Mouse (Mus musculus): ENCODE data around the gene Dhx57. TPM values are rescaled to one million over a fixed set of nuclear protein-coding genes. Genes with fewer than 3 reads are reported as not detected.
"Not testable (repeated sequence)": the region's sequence is repeated elsewhere in the genome, so short reads cannot be mapped to it uniquely, and the experiment has no call there.

The Dhx57 gene
- polyA plus RNA-seq, 1 experiment from 2014 or later, result 52.8 TPM

- H3K9ac ChIP-seq (replicated peaks; ENCODE audit: low read depth, low read length), result no peak overlapping the region
- peaks cover 4% of the 10 kb centered on the region for H3K4me1 ChIP-seq (ENCODE audit: control insufficient read depth, insufficient read depth, low read length)
- 68% methylated on average over 3 of the region's 3 CpGs for WGBS
- H3K9me3 ChIP-seq (ENCODE audit: control insufficient read depth, low read length), result no peaks in the 10 kb centered on the region
- no peak overlapping the region for H3K4me3 ChIP-seq (ENCODE audit: low read depth, low read length)
- H3K27ac ChIP-seq (ENCODE audit: low read depth, low read length), result no peak overlapping the region
- H3K4me2 ChIP-seq (ENCODE audit: low read depth, low read length), result no peak overlapping the region
- no peaks in the 10 kb centered on the region for H3K36me3 ChIP-seq (ENCODE audit: control insufficient read depth, insufficient read depth, low read length)
- ATAC-seq (ENCODE audit: low read depth), result no peak
- no peaks in the 10 kb centered on the region for H3K27me3 ChIP-seq (ENCODE audit: control insufficient read depth, insufficient read depth, low read length)
Measured at GRCm38 (mm10) chr17:80221890-80222628, 68.2 kb downstream of the Dhx57 start.

DNA sequence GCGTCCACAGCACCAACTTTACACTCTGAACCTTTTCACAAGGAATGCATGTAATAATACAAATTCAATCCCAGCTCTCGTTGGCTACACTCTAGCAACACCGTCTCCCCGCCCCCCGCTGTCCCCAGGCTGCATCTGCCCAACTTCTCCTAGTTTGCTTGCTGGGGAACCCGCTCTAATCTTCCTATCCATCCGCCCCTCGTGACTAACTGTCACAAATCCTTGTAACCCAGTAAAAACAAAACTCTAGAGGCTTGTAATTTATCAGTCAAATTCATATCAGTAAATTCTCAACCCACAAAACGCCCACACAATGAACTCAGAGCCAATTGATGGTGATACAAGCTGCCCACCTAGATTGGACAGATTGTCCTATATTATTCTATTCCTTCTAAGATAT, 69.1 kb downstream of the Dhx57 start:
- H3K4me2 ChIP-seq (ENCODE audit: low read depth, low read length), result no peak overlapping the region
- H3K9me3 ChIP-seq (ENCODE audit: control insufficient read depth, low read length), result no peaks in the 10 kb centered on the region
- no peak overlapping the region for H3K4me3 ChIP-seq (ENCODE audit: low read depth, low read length)
- no peaks in the 10 kb centered on the region for H3K27me3 ChIP-seq (ENCODE audit: control insufficient read depth, insufficient read depth, low read length)
- H3K36me3 ChIP-seq (ENCODE audit: control insufficient read depth, insufficient read depth, low read length), result no peaks in the 10 kb centered on the region
- H3K9ac ChIP-seq (replicated peaks; ENCODE audit: low read depth, low read length), result no peak overlapping the region
- H3K4me1 ChIP-seq (ENCODE audit: control insufficient read depth, insufficient read depth, low read length), result peaks cover 4% of the 10 kb centered on the region
- 70% methylated on average over 9 of the region's 9 CpGs for WGBS
- no peak for ATAC-seq (ENCODE audit: low read depth)
- H3K27ac ChIP-seq (ENCODE audit: low read depth, low read length), result no peak overlapping the region

- H3K9me3 ChIP-seq (ENCODE audit: control insufficient read depth, low read length), result no peaks in the 10 kb centered on the region
- H3K36me3 ChIP-seq (ENCODE audit: control insufficient read depth, insufficient read depth, low read length), result no peaks in the 10 kb centered on the region
- H3K27ac ChIP-seq (ENCODE audit: low read depth, low read length), result no peak overlapping the region
- H3K27me3 ChIP-seq (ENCODE audit: control insufficient read depth, insufficient read depth, low read length), result no peaks in the 10 kb centered on the region
- no peak for ATAC-seq (ENCODE audit: low read depth)
- 81% methylated on average over 2 of the region's 2 CpGs for WGBS
- peaks cover 4% of the 10 kb centered on the region for H3K4me1 ChIP-seq (ENCODE audit: control insufficient read depth, insufficient read depth, low read length)
- H3K4me3 ChIP-seq (ENCODE audit: low read depth, low read length), result no peak overlapping the region
- no peak overlapping the region for H3K4me2 ChIP-seq (ENCODE audit: low read depth, low read length)
- H3K9ac ChIP-seq (replicated peaks; ENCODE audit: low read depth, low read length), result no peak overlapping the region
Measured at GRCm38 (mm10) chr17:80220131-80220530, 70.1 kb downstream of the Dhx57 start.

- H3K36me3 ChIP-seq (ENCODE audit: control insufficient read depth, insufficient read depth, low read length); ATAC-seq (ENCODE audit: low read depth); H3K9me3 ChIP-seq (ENCODE audit: control insufficient read depth, low read length); H3K27me3 ChIP-seq (ENCODE audit: control insufficient read depth, insufficient read depth, low read length); H3K9ac ChIP-seq (replicated peaks; ENCODE audit: low read depth, low read length); H3K4me1 ChIP-seq (ENCODE audit: control insufficient read depth, insufficient read depth, low read length); H3K4me2 ChIP-seq (ENCODE audit: low read depth, low read length); H3K27ac ChIP-seq (ENCODE audit: low read depth, low read length); H3K4me3 ChIP-seq (ENCODE audit: low read depth, low read length): not testable (repeated sequence)
- WGBS, result 88% methylated on average over 4 of the region's 4 CpGs
Measured at GRCm38 (mm10) chr17:80213998-80214397, 76.3 kb downstream of the Dhx57 start.

GRCm38 (mm10) chr17:80206671-80207581, 83.3 kb downstream of the Dhx57 start, which contains the start of the genes Srsf7 and Ttc39d:
Gene Srsf7 (minus strand): TSS chr17:80207307.
Gene Ttc39d (plus strand): TSS chr17:80207460.
- WGBS, result under 1% methylated on average over 66 of the region's 95 CpGs
- no peaks in the 10 kb centered on the region for H3K9me3 ChIP-seq (ENCODE audit: control insufficient read depth, low read length)
- ATAC-seq (ENCODE audit: low read depth), result peak; percentile 92
- H3K4me2 ChIP-seq (ENCODE audit: low read depth, low read length), result peak within 1 kb of the TSS; percentile 99
- peaks cover 13% of the 10 kb centered on the region; the same call in 1 of the 2 replicates for H3K4me1 ChIP-seq (ENCODE audit: control insufficient read depth, insufficient read depth, low read length)
- H3K36me3 ChIP-seq (ENCODE audit: control insufficient read depth, insufficient read depth, low read length), result peaks cover 22% of the 10 kb centered on the region
- peak within 1 kb of the TSS; percentile 98 for H3K9ac ChIP-seq (replicated peaks; ENCODE audit: low read depth, low read length)
- peak within 1 kb of the TSS; percentile 98 for H3K4me3 ChIP-seq (ENCODE audit: low read depth, low read length)
- peak within 1 kb of the TSS; percentile 99 for H3K27ac ChIP-seq (ENCODE audit: low read depth, low read length)
- peaks cover 4% of the 10 kb centered on the region; the same call in 1 of the 2 replicates for H3K27me3 ChIP-seq (ENCODE audit: control insufficient read depth, insufficient read depth, low read length)

- H3K9me3 ChIP-seq (ENCODE audit: control insufficient read depth, low read length), result no peaks in the 10 kb centered on the region
- H3K27me3 ChIP-seq (ENCODE audit: control insufficient read depth, insufficient read depth, low read length), result peaks cover 4% of the 10 kb centered on the region; the same call in 1 of the 2 replicates
- H3K27ac ChIP-seq (ENCODE audit: low read depth, low read length), result peak overlapping the region; percentile 99
- peak overlapping the region; percentile 99 for H3K4me2 ChIP-seq (ENCODE audit: low read depth, low read length)
- peaks cover 13% of the 10 kb centered on the region; the same call in 1 of the 2 replicates for H3K4me1 ChIP-seq (ENCODE audit: control insufficient read depth, insufficient read depth, low read length)
- peaks cover 27% of the 10 kb centered on the region for H3K36me3 ChIP-seq (ENCODE audit: control insufficient read depth, insufficient read depth, low read length)
- WGBS, result 0% methylated on average over 34 of the region's 36 CpGs
- H3K4me3 ChIP-seq (ENCODE audit: low read depth, low read length), result peak overlapping the region; percentile 98
- peak overlapping the region; percentile 98 for H3K9ac ChIP-seq (replicated peaks; ENCODE audit: low read depth, low read length)
- ATAC-seq (ENCODE audit: low read depth), result peak; percentile 67
Measured at GRCm38 (mm10) chr17:80206301-80206670, 84.0 kb downstream of the Dhx57 start.

DNA sequence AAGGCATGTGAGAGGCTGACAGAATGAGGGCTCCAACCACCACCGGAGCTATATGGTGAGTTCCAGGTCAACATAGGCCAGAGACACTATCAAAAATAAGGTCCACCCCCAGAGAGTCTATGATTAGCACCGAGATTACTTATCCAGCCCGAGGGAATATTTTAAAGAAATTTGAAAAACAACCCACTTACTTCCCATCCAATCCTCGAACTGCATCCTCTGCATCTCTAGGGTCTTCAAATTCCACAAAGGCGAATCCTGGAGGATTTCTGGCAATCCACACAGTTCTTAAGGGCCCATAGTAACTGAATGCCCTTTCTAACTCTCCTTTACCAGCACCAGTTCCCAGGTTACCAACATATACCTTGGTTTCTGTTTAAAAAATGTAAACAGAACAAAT, 84.6 kb downstream of the Dhx57 start:
- 38% methylated on average over 5 of the region's 5 CpGs for WGBS
- Histone ChIP-seq H3K4me1 (ENCODE audit: control insufficient read depth, insufficient read depth, low read length) (peaks cover 13% of the 10 kb centered on the region; the same call in 1 of the 2 replicates), H3K4me2 (ENCODE audit: low read depth, low read length) (peak overlapping the region; percentile 99), H3K4me3 (ENCODE audit: low read depth, low read length) (peak overlapping the region; percentile 98), H3K27me3 (ENCODE audit: control insufficient read depth, insufficient read depth, low read length) (peaks cover 4% of the 10 kb centered on the region; the same call in 1 of the 2 replicates), H3K36me3 (ENCODE audit: control insufficient read depth, insufficient read depth, low read length) (peaks cover 30% of the 10 kb centered on the region), H3K27ac (ENCODE audit: low read depth, low read length) (peak overlapping the region; percentile 99; the same call in 1 of the 2 replicates), H3K9me3 (ENCODE audit: control insufficient read depth, low read length) (no peaks in the 10 kb centered on the region), H3K9ac (replicated peaks; ENCODE audit: low read depth, low read length) (peak overlapping the region; percentile 98)
- ATAC-seq (ENCODE audit: low read depth), result no peak

DNA sequence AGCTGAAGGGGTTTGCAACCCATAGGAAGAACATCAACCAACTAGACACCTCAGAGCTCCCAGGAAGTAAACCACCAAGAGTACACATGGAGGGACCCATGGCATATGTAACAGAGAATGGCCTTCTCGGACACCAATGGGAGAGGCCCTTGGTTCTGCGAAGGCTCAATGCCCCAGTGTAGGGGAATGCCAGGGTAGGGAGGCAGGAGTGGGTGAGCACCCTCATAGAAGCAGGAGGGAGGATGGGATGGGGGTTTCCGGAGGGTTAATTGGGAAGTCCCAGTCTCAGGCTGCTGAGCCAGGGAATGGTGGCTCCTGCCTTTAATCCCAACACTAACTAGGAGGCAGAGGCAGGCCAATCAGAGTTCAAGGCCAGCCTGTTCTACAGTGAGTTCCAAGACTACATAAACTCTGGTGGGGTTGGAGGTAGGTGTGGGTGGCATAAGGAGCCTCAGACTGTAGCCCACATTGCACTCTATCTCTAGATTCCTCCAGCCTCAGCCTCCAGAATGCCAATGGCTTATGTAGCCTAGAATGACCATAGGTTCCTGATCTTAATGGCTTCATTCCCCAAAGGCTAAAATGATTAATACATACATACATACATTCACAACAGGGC, 91.0 kb downstream of the Dhx57 start:
- H3K36me3 ChIP-seq (ENCODE audit: control insufficient read depth, insufficient read depth, low read length), result peaks cover 52% of the 10 kb centered on the region
- WGBS, result 95% methylated on average over 3 of the region's 3 CpGs
- ATAC-seq (ENCODE audit: low read depth), result no peak; the same call in 1 of the 2 replicates

More for the DNA sequence above, 91.0 kb downstream of the Dhx57 start:
- Histone ChIP-seq H3K4me1 (ENCODE audit: control insufficient read depth, insufficient read depth, low read length) (no peaks in the 10 kb centered on the region), H3K9me3 (ENCODE audit: control insufficient read depth, low read length) (no peaks in the 10 kb centered on the region), H3K4me2 (ENCODE audit: low read depth, low read length) (no peak overlapping the region), H3K27ac (ENCODE audit: low read depth, low read length) (no peak overlapping the region), H3K27me3 (ENCODE audit: control insufficient read depth, insufficient read depth, low read length) (no peaks in the 10 kb centered on the region), H3K4me3 (ENCODE audit: low read depth, low read length) (no peak overlapping the region), H3K9ac (replicated peaks; ENCODE audit: low read depth, low read length) (no peak overlapping the region)
